Mouse (Mus musculus) adrenal gland, postnatal 14 days (tissue): ENCODE measurements around the gene Pde4d. TPM values are rescaled to one million over a fixed set of nuclear protein-coding genes. Genes with fewer than 3 reads are reported as not detected.

ENCODE experiments used
- DNase-seq: peaks from one replicate; pipeline ENCODE4 v3.0.0; 2021; ENCODE audit warnings: mixed read lengths
- long read RNA-seq, 2 experiments: library from polyadenylated mRNA; stranded (forward); transcript quantifications; one replicate each; pipeline ENCODE4 v2.0.0; 2021
- total RNA-seq: library from RNA; stranded (reverse); gene quantifications from 2 replicates; pipeline ENCODE4 v1.2.3, GENCODE M21; 2021

Pde4d gene
- 61.8 and 67.1 TPM in 2 replicates for total RNA-seq
- long read RNA-seq, experiment 1, full-length matches to known transcripts, result 8 of 11 reads
- long read RNA-seq, experiment 1, partial matches to known transcripts, result 0 of 11 reads
- long read RNA-seq, experiment 1, other reads (novel, unspliced or antisense), result 3 of 11 reads
- long read RNA-seq, experiment 2, full-length matches to known transcripts, result 8 of 19 reads
- long read RNA-seq, experiment 2, partial matches to known transcripts, result 5 of 19 reads
- long read RNA-seq, experiment 2, other reads (novel, unspliced or antisense), result 6 of 19 reads

- DNase-seq, result no peak
Measured at GRCm38 (mm10) chr13:108449116-108450097, at the start of gene Pde4d. TSS of gene Pde4d (plus strand) at chr13:108449948.

GRCm38 (mm10) chr13:108403197-108403596 lies 46.6 kb upstream of the Pde4d start:
- no peak for DNase-seq

- no peak for DNase-seq
Measured at GRCm38 (mm10) chr13:108404372-108404771, 45.4 kb upstream of the Pde4d start.

- DNase-seq, result no peak
Measured at GRCm38 (mm10) chr13:108415464-108415863, 34.3 kb upstream of the Pde4d start.

GRCm38 (mm10) chr13:108418741-108419507 lies 30.8 kb upstream of the Pde4d start:
- DNase-seq, result no peak

- DNase-seq, result no peak
Measured at GRCm38 (mm10) chr13:108426322-108426721, 23.4 kb upstream of the Pde4d start.

- no peak for DNase-seq
Measured at GRCm38 (mm10) chr13:108428809-108429208, 20.9 kb upstream of the Pde4d start.

- DNase-seq, result no peak
Measured at GRCm38 (mm10) chr13:108429623-108430022, 20.1 kb upstream of the Pde4d start.

GRCm38 (mm10) chr13:108431776-108432175 lies 18.0 kb upstream of the Pde4d start:
- peak; percentile 34 for DNase-seq

GRCm38 (mm10) chr13:108435687-108436086 lies 14.1 kb upstream of the Pde4d start:
- DNase-seq, result no peak

- DNase-seq, result no peak
Measured at GRCm38 (mm10) chr13:108437424-108437823, 12.3 kb upstream of the Pde4d start.

GRCm38 (mm10) chr13:108439012-108439411 lies 10.7 kb upstream of the Pde4d start:
- DNase-seq, result no peak

GRCm38 (mm10) chr13:108448348-108448931 lies 1.3 kb upstream of the Pde4d start:
- DNase-seq, result no peak

GRCm38 (mm10) chr13:108451122-108451521 lies 1.4 kb downstream of the Pde4d start:
- no peak for DNase-seq

- no peak for DNase-seq
Measured at GRCm38 (mm10) chr13:108453064-108453919, 3.5 kb downstream of the Pde4d start.

GRCm38 (mm10) chr13:108462518-108462917 lies 12.8 kb downstream of the Pde4d start:
- DNase-seq, result no peak

- DNase-seq, result no peak
Measured at GRCm38 (mm10) chr13:108465755-108466154, 16.0 kb downstream of the Pde4d start.

- no peak for DNase-seq
Measured at GRCm38 (mm10) chr13:108467046-108467445, 17.3 kb downstream of the Pde4d start.

GRCm38 (mm10) chr13:108480451-108480850 lies 30.7 kb downstream of the Pde4d start:
- no peak for DNase-seq

- DNase-seq, result no peak
Measured at GRCm38 (mm10) chr13:108485036-108485435, 35.3 kb downstream of the Pde4d start.

- DNase-seq, result no peak
Measured at GRCm38 (mm10) chr13:108487066-108487465, 37.3 kb downstream of the Pde4d start.
